Mouse (Mus musculus) limb, embryonic 10.5 days (tissue): ENCODE results near the gene Nabp2. TPM values are rescaled to one million over a fixed set of nuclear protein-coding genes. Genes with fewer than 3 reads are reported as not detected.

Source experiments
- DNase-seq: peaks from one replicate; pipeline ENCODE4 v3.0.0-alpha.2; 2017; ENCODE audit warnings: low spot score
- H3K27ac ChIP-seq: fragments of 300-500 bp; sonication (generic); 2 replicates; pipeline ENCODE4 v1.5.1; 2016; ENCODE audit warnings: mild to moderate bottlenecking
- H3K27me3 ChIP-seq: fragments of 300-500 bp; sonication (generic); 2 replicates; pipeline ENCODE4 v1.6.1; 2016; ENCODE audit warnings: low read depth, mild to moderate bottlenecking; ENCODE audit not compliant: poor library complexity, severe bottlenecking
- H3K36me3 ChIP-seq: fragments of 300-500 bp; sonication (generic); 2 replicates; pipeline ENCODE4 v1.6.1; 2016; ENCODE audit warnings: mild to moderate bottlenecking, moderate library complexity
- H3K4me1 ChIP-seq: fragments of 300-500 bp; sonication (generic); 2 replicates; pipeline ENCODE4 v1.6.1; 2016
- H3K4me3 ChIP-seq: fragments of 300-500 bp; sonication (generic); 2 replicates; pipeline ENCODE4 v1.5.1; 2016; ENCODE audit warnings: mild to moderate bottlenecking, moderate library complexity
- H3K9me3 ChIP-seq: fragments of 300-500 bp; sonication (generic); replicated peaks from 2 replicates; pipeline ENCODE4 v1.6.1; 2016; ENCODE audit warnings: mild to moderate bottlenecking
- WGBS: fragments of 180-500 bp; shearing (Covaris S2); methylation state at CpG from one replicate; pipeline ENCODE4 v1.1.7; 2016; 5-methylcytosine and 5-hydroxymethylcytosine counted together
- polyA plus RNA-seq: library from polyadenylated mRNA; unstranded; fragments of >200 nt; fragmentation: Nextera tagmentation; extraction: Ambion mirVana; gene quantifications from 2 replicates; pipeline ENCODE4 v1.2.1, GENCODE M21; 2016

Nabp2 gene
- polyA plus RNA-seq, 1 experiment from 2014 or later: 98.7 TPM

DNA sequence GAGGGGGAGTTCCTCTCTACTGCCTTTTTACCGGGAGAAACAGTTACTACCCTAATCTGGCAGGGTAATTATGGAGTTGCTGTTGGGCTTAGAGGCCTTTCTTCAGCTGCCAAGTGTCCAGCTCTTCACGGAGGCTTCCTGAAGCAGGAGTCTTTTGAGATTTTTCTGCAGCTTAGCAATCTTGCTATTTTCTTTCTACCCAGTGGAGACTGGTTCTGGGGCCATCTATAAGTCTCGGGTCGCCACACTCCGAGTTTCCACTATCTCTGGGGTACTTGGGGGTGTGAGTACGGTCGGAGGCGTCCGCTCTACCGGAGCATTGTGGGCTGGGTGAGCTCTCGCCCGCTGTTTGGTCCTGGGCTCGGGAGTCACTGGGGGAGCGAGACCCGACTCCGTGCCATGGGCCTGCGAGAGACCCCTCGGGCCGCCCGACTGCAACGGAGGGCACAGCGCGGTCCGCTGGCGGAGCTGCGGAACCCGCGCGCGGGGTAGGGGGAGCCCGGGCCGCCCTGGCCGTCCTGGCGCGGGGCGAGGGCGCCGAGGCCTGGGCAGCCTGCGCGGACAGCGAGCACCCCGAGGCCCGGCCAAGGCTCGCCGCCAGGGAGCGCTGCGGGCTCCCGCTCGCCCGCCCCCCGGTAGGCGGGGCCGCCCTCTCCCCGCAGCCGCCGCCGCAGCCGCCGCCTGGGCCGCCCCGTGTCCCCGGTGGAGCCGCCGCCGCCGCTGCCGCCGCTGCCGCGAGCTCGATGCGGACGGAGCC lies 34.7 kb downstream of the Nabp2 start, which contains the start of gene Ankrd52:
Gene Ankrd52 (plus strand): TSS at position 661 of the 757 bp plus-strand sequence.
- Histone ChIP-seq H3K27ac (peak within 1 kb of the TSS; percentile 96), H3K36me3 (peaks cover 45% of the 10 kb centered on the region), H3K4me3 (peak within 1 kb of the TSS; percentile 99), H3K27me3 (no peaks in the 10 kb centered on the region), H3K9me3 (no peaks in the 10 kb centered on the region), H3K4me1 (peaks cover 27% of the 10 kb centered on the region)
- WGBS: under 1% methylated on average over 72 of the region's 73 CpGs
- DNase-seq: peak; percentile 88

DNA sequence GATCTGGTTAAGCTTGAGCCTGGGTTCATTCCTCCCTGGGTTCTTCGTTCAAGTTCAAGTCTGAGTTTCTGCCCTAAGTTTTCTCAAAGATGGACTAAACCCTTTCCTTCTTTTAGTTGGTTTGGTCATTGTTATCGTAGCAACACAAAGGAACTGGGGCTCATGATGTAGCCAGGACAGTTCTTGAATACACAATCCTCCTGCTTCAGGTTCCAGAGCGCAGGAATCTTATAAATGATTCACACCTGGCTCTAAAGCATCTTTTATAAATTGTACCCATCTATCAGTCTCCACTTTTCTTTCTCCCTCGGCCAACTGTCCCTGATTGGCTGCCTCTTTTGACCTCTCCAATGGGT lies 35.2 kb downstream of the Nabp2 start:
- H3K9me3 ChIP-seq: no peaks in the 10 kb centered on the region
- peaks cover 39% of the 10 kb centered on the region for H3K36me3 ChIP-seq
- peak overlapping the region; percentile 96 for H3K27ac ChIP-seq
- no peaks in the 10 kb centered on the region for H3K27me3 ChIP-seq
- 43% methylated on average over 4 of the region's 4 CpGs for WGBS
- peaks cover 27% of the 10 kb centered on the region for H3K4me1 ChIP-seq
- peak overlapping the region; percentile 99 for H3K4me3 ChIP-seq
- no peak for DNase-seq

DNA sequence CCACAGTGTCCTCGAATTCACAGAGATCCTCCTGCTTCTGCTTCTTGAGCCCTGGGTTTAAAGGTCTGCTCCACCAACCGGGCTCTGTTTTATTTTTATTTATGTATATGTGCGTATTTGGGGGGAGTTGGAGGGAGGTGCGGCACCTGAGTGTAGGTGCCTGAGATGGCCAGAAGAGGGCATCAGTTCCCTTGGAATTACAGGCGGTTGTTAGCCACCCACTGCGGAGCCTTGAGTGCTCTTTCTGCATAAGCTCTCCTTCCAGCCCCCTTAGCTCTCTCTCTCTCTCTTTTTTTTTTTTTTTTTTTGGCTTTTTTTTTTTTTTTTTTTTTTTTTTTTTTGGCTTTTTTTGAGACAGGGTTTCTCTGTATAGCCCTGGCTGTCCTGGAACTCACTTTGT lies 36.9 kb downstream of the Nabp2 start:
- no peaks in the 10 kb centered on the region for H3K9me3 ChIP-seq
- peaks cover 39% of the 10 kb centered on the region for H3K4me1 ChIP-seq
- peaks cover 22% of the 10 kb centered on the region for H3K36me3 ChIP-seq
- 76% methylated on average over 6 of the region's 6 CpGs for WGBS
- H3K27ac ChIP-seq: no peak overlapping the region
- no peak overlapping the region for H3K4me3 ChIP-seq
- H3K27me3 ChIP-seq: no peaks in the 10 kb centered on the region
- DNase-seq: no peak

DNA sequence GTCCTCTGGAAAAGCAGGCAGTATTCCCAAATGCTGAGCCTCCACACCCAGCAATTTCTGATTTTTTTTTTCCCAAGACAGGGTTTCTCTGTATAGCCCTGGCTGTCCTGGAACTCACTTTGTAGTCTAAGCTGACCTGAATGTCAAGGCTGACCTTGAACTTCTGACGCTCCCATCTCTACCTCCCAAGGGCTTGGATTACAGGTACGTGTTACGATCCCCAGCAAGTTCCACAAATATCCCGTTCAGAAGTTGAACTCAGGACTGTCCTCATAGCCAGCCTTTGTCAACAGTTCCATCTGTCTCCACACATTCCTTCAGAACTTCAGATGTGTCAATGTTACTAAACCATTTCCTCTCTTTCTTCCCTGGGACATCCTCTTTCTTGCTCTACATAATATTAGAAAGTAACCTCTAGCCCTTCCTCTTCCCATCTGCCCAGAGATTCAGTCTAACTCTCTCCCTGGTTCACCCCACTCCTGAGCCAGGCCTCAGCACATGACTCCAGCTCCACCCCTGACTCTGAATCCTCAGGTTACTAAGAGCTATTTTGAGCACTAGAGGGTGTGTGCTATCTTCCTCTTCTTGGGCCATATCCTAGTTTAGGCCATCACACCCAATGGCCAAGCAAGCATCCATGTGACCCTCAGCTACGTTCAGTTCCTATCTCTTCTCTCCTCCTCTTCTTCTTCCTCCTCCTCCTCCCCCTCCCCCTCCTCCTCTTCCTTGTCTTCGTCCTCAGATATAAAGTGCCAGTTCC lies 38.1 kb downstream of the Nabp2 start:
- Histone ChIP-seq H3K27me3 (no peaks in the 10 kb centered on the region), H3K4me1 (peaks cover 39% of the 10 kb centered on the region), H3K9me3 (no peaks in the 10 kb centered on the region), H3K27ac (no peak overlapping the region), H3K4me3 (no peak overlapping the region), H3K36me3 (peaks cover 10% of the 10 kb centered on the region)
- WGBS: 87% methylated on average over 6 of the region's 6 CpGs
- DNase-seq: no peak

DNA sequence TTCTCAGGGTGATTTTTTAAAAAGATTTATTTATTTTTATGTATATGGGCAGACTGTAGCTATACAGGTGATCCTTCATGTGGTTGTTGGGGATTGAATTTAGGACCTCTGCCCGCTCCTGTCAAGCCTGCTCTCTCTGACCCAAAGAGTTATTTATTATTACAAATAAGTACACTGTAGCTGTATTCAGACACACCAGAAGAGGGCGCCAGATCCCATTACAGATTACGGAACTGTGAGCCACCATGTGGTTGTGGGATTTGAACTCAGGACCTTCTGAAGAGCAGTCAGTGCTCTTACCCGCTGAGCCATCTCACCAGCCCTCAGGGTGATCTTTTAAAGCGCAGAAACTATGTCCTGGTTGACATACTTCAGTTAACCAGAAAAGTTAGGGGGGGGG lies 39.1 kb downstream of the Nabp2 start:
- Histone ChIP-seq H3K9me3 (no peaks in the 10 kb centered on the region), H3K4me1 (peaks cover 41% of the 10 kb centered on the region), H3K27ac (no peak overlapping the region), H3K27me3 (no peaks in the 10 kb centered on the region), H3K4me3 (no peak overlapping the region), H3K36me3 (peaks cover 5% of the 10 kb centered on the region; the same call in 1 of the 2 replicates)
- no peak for DNase-seq
- 82% methylated on average over 5 of the region's 5 CpGs for WGBS

DNA sequence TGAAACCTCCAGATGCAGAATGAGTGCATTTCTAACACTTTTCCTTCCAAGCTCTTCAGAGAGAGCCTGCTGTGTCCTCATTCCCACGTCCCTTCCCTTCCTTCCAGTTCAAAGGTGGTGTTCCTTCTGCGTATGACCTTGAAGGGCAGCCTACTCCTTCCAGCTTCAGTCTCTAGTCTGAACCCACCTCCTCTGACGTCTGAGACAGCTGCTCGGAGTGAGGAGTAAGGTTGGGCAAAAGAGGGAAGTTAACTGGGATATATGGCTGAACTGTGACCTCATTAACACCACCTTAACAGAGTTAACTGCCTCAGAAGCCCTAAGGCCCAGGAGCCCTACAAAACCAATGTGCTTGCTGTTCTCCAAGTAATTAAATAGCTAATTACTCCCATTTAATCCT lies 40.7 kb downstream of the Nabp2 start:
- Histone ChIP-seq H3K4me1 (peaks cover 33% of the 10 kb centered on the region), H3K9me3 (no peaks in the 10 kb centered on the region), H3K36me3 (peaks cover 1% of the 10 kb centered on the region; the same call in 1 of the 2 replicates), H3K27me3 (no peaks in the 10 kb centered on the region), H3K4me3 (no peak overlapping the region), H3K27ac (no peak overlapping the region)
- WGBS: 38% methylated on average over 4 of the region's 4 CpGs
- no peak for DNase-seq

DNA sequence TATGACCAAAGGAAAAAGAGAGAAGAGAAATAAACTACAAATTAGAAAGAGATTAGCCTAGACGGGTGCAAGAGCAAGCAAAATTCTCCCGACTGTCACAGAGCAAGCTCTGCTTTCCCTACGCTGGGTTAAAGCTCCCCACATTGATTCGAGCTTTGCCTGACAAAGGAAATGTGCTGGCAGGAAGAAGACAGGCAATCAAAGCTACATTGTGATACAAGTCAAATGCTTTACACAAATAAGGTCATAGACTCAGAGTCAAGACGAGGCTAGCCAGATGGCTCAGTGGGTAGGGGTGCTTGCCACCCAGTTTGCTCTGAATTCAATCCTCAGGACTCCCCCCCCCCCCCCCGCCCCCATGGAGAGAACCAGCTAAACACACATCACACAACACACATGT lies 41.3 kb downstream of the Nabp2 start:
- peaks cover 7% of the 10 kb centered on the region for H3K36me3 ChIP-seq
- no peak overlapping the region for H3K4me3 ChIP-seq
- H3K4me1 ChIP-seq: peaks cover 33% of the 10 kb centered on the region
- H3K27me3 ChIP-seq: no peaks in the 10 kb centered on the region
- no peak overlapping the region for H3K27ac ChIP-seq
- no peak for DNase-seq
- H3K9me3 ChIP-seq: no peaks in the 10 kb centered on the region
- 74% methylated on average over 5 of the region's 6 CpGs for WGBS

DNA sequence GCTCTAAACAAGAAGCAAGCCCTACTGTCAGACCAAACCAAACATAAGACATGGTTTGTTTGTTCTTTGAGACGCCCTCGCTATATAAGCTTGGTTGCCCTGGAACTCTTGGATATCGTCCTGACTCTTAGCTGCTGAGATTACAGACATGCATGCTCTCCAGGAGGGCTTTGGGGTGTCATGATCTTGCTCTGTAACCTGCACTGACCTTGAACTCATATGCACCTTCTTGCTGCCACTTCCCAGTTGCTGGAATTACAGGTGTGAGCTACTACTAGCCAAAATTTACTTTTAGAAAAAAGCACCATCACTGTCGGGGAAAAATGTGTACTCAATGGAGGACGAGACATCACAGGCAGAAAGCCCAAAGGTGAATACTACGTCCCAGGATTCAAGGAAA lies 41.7 kb downstream of the Nabp2 start:
- 87% methylated on average over 6 of the region's 6 CpGs for WGBS
- no peaks in the 10 kb centered on the region for H3K27me3 ChIP-seq

DNA sequence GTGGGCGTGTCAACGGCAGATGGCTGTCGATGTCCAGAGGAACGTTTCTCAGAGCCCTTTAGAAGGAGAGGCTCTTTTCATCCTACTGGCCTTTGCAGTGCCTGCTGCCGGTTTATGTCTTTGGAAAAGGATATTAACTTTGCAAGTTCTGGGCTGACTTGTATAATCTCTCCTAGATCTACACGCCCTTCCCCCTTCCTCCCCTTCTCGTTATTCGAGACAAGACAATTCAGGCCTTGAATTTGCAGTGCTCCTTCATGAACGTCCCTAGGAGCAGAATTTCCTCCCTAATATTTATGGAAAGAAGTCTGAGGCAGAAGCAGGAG lies 42.1 kb downstream of the Nabp2 start:
- peak overlapping the region; percentile 88 for H3K27ac ChIP-seq
- DNase-seq: no peak
- H3K9me3 ChIP-seq: no peaks in the 10 kb centered on the region
- peaks cover 33% of the 10 kb centered on the region for H3K4me1 ChIP-seq
- H3K4me3 ChIP-seq: peak overlapping the region; percentile 82
- peaks cover 15% of the 10 kb centered on the region for H3K36me3 ChIP-seq
- WGBS: 6% methylated on average over 9 of the region's 9 CpGs
- no peaks in the 10 kb centered on the region for H3K27me3 ChIP-seq

More for the DNA sequence above, 41.7 kb downstream of the Nabp2 start:
- H3K9me3 ChIP-seq: no peaks in the 10 kb centered on the region
- peaks cover 11% of the 10 kb centered on the region for H3K36me3 ChIP-seq
- peak overlapping the region; percentile 82 for H3K4me3 ChIP-seq
- peak overlapping the region; percentile 88; the same call in 1 of the 2 replicates for H3K27ac ChIP-seq
- no peak for DNase-seq
- peaks cover 33% of the 10 kb centered on the region for H3K4me1 ChIP-seq

DNA sequence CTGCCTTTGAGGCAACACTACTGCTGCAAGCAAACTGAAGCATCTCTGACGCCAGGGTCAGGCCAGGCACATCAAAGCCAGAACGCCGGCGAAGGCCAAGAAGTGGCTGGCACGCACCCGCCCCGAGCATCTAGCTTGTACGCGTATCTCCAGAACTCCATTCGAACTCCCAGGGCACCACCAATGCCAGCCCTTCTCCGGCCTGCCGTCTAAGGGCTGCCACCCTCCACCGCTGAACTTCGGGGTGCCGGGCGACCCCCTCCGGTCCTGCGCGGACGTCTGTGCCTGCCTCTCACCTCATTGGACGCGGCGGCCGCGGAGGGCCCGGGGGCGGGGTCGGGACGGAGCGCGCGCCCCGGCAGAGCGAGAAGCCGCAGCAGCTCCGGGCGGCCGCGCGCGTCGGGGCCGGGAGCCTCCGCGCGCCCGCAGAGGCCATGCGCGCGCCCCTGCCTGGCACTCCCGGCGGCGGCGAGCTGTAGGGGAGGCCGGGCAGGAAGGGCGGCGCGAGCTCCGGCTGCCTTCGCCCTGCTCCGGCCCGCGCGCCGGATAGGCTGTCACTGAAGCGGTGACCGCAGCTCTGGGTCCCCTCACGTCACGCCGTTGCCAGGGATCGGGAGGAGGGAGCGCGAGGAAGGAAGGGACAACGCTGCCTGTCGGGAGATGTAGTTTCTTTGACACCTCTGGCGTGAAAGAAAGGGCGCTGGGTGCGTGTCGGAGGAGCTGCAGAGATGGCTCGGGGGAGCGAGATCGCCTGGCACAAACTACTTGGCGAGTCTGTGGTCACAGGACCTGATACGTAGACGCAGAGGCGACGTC lies 42.7 kb downstream of the Nabp2 start, which contains the start of gene Coq10a:
Gene Coq10a (minus strand): TSS at position 596 of the 816 bp plus-strand sequence.
- under 1% methylated on average over 87 of the region's 87 CpGs for WGBS

DNA sequence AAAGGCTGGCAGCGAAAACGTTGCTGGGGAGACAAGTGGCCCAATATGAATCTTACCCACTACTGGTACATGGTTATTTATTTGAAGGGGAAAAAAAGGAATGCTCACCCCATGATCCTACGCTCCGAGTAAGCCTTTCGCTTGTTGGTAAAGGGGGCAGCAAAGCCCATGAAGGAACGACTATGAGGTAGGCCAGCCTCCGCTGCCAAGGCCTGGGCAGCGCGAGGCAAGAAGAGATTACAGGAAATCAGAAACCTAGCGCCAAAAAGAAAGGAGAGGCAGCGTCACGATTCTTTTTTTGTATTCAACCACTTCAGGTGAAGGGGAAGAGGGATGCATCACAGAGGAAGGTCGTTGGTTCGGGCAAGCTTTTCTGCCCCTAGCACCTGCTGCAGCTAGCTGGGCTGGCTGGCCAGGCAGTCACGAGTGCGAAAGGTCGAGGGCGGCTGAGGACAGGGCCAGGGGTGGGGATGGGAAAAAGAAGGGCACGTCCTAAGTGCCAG lies 43.3 kb downstream of the Nabp2 start:
- Histone ChIP-seq H3K4me3 (peak overlapping the region; percentile 82), H3K27ac (peak overlapping the region; percentile 88), H3K36me3 (peaks cover 26% of the 10 kb centered on the region), H3K27me3 (no peaks in the 10 kb centered on the region), H3K4me1 (peaks cover 33% of the 10 kb centered on the region), H3K9me3 (no peaks in the 10 kb centered on the region)
- DNase-seq: no peak
- 20% methylated on average over 19 of the region's 19 CpGs for WGBS

More for the DNA sequence above, 42.7 kb downstream of the Nabp2 start, which contains the start of gene Coq10a:
- H3K4me3 ChIP-seq: peak within 1 kb of the TSS; percentile 82
- H3K9me3 ChIP-seq: no peaks in the 10 kb centered on the region
- H3K36me3 ChIP-seq: peaks cover 20% of the 10 kb centered on the region
- H3K4me1 ChIP-seq: peaks cover 33% of the 10 kb centered on the region
- peak within 1 kb of the TSS; percentile 88 for H3K27ac ChIP-seq
- H3K27me3 ChIP-seq: no peaks in the 10 kb centered on the region
- DNase-seq: peak; percentile 90

DNA sequence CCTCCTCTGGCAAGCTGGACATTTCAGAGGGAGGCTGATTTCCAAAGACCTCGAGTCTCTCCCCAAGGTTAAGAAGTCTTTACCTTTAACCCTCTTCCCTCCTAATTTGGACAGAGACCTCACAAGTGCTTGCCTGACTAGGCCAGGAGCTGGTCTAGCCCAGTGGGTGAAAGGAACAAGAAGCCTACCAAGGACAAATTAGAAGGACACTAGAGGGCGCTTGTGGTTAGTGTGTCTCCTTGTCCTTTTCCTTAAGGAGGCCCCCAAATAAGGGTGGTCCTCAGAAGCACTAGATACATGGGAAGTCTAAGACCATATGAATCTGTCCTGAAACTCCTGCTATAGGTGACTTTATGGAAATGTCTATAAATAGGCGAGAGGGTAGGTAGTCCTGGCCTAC lies 48.7 kb downstream of the Nabp2 start:
- Histone ChIP-seq H3K27ac (no peak overlapping the region), H3K4me3 (no peak overlapping the region), H3K4me1 (0 out of 2 replicates have a peak, but pooled peaks cover 2% of the 10 kb centered on the region), H3K27me3 (no peaks in the 10 kb centered on the region), H3K36me3 (peaks cover 80% of the 10 kb centered on the region), H3K9me3 (no peaks in the 10 kb centered on the region)
- no peak for DNase-seq
- 57% methylated on average over 3 of the region's 3 CpGs for WGBS
